Mouse (Mus musculus): Measurements from ENCODE around the gene BC037034. TPM values are rescaled to one million over a fixed set of nuclear protein-coding genes. Genes with fewer than 3 reads are reported as not detected.

The BC037034 gene
- polyA plus RNA-seq, 1 experiment from 2014 or later = 2.3 TPM

- TF ChIP-seq EP300 (IDR thresholded peaks at IDR 0.05; ENCODE audit: low read depth) = no peak
- TF ChIP-seq CTCF (IDR thresholded peaks at IDR 0.05; ENCODE audit: low read depth) = no peak
- Histone ChIP-seq H3K27ac (ENCODE audit: low read depth) (no peak overlapping the region), H3K4me1 (ENCODE audit: insufficient read depth) (peaks cover 10% of the 10 kb centered on the region), H3K4me2 (ENCODE audit: low read depth, low read length) (no peak overlapping the region), H3K36me3 (replicated peaks; ENCODE audit: insufficient read depth, low read length) (no peaks in the 10 kb centered on the region), H3K9me3 (ENCODE audit: low read length) (0 out of 2 replicates have a peak, but pooled peaks cover 2% of the 10 kb centered on the region), H3K27me3 (ENCODE audit: insufficient read depth, low read length) (peaks cover 23% of the 10 kb centered on the region; the same call in 1 of the 2 replicates), H3K4me3 (ENCODE audit: low read depth, low read length) (no peak overlapping the region), H3K9ac (replicated peaks) (no peak overlapping the region)
- DNase-seq (no peak), ATAC-seq (no peak)
- WGBS (ENCODE audit: insufficient replicate concordance) = 64% methylated on average over 41 of the region's 41 CpGs
Measured at GRCm38 (mm10) chr5:138275216-138276050, 11.6 kb upstream of the BC037034 start.

DNA sequence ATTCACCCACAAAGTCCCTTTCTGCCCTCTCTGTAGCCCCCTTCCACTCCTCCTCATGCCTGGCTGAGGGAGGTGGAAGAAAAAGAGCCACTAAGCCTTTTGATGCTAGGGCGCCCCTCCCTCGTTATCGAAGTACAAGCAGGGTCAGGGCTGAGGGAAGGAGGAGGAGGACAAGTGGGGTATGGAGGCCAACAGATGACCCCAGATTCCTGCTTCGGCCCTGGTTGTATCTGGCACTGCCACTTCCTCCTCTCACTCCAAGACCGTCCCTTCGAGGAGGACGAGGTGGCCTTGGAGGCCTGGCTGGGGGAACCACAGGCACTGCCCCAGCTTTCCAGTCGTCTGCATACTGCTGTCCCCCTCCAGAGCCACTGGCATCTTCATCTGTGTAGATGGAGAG, 10.4 kb upstream of the BC037034 start:
- Histone ChIP-seq H3K9ac (replicated peaks) (no peak overlapping the region), H3K27ac (ENCODE audit: low read depth) (no peak overlapping the region), H3K27me3 (ENCODE audit: insufficient read depth, low read length) (peaks cover 23% of the 10 kb centered on the region; the same call in 1 of the 2 replicates), H3K36me3 (replicated peaks; ENCODE audit: insufficient read depth, low read length) (no peaks in the 10 kb centered on the region), H3K4me1 (ENCODE audit: insufficient read depth) (no peaks in the 10 kb centered on the region), H3K4me2 (ENCODE audit: low read depth, low read length) (no peak overlapping the region), H3K9me3 (ENCODE audit: low read length) (no peaks in the 10 kb centered on the region), H3K4me3 (ENCODE audit: low read depth, low read length) (no peak overlapping the region)
- WGBS (ENCODE audit: insufficient replicate concordance) = 59% methylated on average over 8 of the region's 8 CpGs
- ATAC-seq (no peak), DNase-seq (no peak)
- no peak for TF ChIP-seq EP300 (IDR thresholded peaks at IDR 0.05; ENCODE audit: low read depth)
- TF ChIP-seq CTCF (IDR thresholded peaks at IDR 0.05; ENCODE audit: low read depth) = no peak

DNA sequence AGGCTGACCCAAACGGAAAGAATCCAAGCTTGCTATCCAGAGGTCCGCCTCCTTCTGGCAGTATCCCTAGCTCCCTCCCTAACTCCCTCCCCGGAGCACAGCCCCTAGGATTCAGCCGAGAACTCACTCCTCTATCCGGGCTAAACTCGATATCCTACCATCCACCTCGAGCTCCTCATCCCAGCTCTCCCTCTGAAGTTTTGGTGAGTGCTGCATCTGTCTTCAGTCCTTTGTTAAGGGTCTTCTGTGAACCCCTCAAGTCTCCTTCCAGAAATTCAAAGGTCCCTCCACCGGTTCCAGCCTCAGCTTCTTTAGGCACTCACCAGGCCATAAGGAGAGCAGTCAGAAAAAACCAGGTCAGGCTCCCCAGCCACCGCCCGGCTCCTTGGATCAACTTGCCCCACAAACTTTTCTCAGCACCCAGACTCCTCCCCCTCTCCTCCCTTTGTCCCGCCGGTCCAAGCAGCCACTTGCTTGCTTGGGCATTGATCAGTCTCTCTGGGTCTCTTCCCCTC, 8.6 kb upstream of the BC037034 start, which contains the start of gene Gal3st4:
Gene Gal3st4 (minus strand): TSS at position 432 of the 515 bp plus-strand sequence.
- ATAC-seq = no peak
- WGBS (ENCODE audit: insufficient replicate concordance) = 18% methylated on average over 12 of the region's 12 CpGs
- Histone ChIP-seq H3K4me2 (ENCODE audit: low read depth, low read length) (no peak within 1 kb of the TSS), H3K27me3 (ENCODE audit: insufficient read depth, low read length) (peaks cover 23% of the 10 kb centered on the region; the same call in 1 of the 2 replicates), H3K4me1 (ENCODE audit: insufficient read depth) (no peaks in the 10 kb centered on the region), H3K27ac (ENCODE audit: low read depth) (no peak within 1 kb of the TSS), H3K9me3 (ENCODE audit: low read length) (no peaks in the 10 kb centered on the region), H3K9ac (replicated peaks) (no peak within 1 kb of the TSS), H3K4me3 (ENCODE audit: low read depth, low read length) (no peak within 1 kb of the TSS), H3K36me3 (replicated peaks; ENCODE audit: insufficient read depth, low read length) (no peaks in the 10 kb centered on the region)
- no peak for DNase-seq
- TF ChIP-seq EP300 (IDR thresholded peaks at IDR 0.05; ENCODE audit: low read depth) = no peak

GRCm38 (mm10) chr5:138271232-138271631, 7.4 kb upstream of the BC037034 start:
- Histone ChIP-seq H3K27ac (ENCODE audit: low read depth) (no peak overlapping the region), H3K9me3 (ENCODE audit: low read length) (no peaks in the 10 kb centered on the region), H3K27me3 (ENCODE audit: insufficient read depth, low read length) (peaks cover 23% of the 10 kb centered on the region; the same call in 1 of the 2 replicates), H3K4me3 (ENCODE audit: low read depth, low read length) (no peak overlapping the region), H3K36me3 (replicated peaks; ENCODE audit: insufficient read depth, low read length) (no peaks in the 10 kb centered on the region; the same call in 1 of the 2 replicates), H3K4me2 (ENCODE audit: low read depth, low read length) (no peak overlapping the region), H3K9ac (replicated peaks) (no peak overlapping the region), H3K4me1 (ENCODE audit: insufficient read depth) (no peaks in the 10 kb centered on the region)
- ATAC-seq = no peak
- WGBS (ENCODE audit: insufficient replicate concordance) = 51% methylated on average over 3 of the region's 3 CpGs
- DNase-seq = no peak
- TF ChIP-seq CTCF (IDR thresholded peaks at IDR 0.05; ENCODE audit: low read depth) (no peak), EP300 (IDR thresholded peaks at IDR 0.05; ENCODE audit: low read depth) (no peak)

DNA sequence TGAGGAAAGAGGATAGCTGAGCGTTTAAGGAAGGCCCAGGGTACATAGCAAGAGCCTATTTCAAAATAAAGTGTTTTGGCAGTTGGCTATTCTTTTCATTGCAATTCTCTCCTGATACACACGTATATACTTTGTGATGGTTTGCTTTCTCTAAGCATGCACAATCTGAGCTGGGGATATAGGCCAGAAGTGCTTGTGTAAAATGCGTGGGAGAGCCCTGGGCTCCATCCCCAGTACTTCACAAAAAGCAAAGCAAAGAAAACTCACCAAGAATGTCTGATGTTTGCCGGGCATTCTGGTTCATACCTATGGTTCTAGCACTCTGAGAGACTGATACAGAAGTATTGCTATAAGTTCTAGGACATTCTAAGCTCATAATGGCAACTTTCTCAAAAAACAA, 5.1 kb upstream of the BC037034 start:
- TF ChIP-seq CTCF (IDR thresholded peaks at IDR 0.05; ENCODE audit: low read depth) (no peak), EP300 (IDR thresholded peaks at IDR 0.05; ENCODE audit: low read depth) (no peak)
- H3K27ac ChIP-seq (ENCODE audit: low read depth) = no peak overlapping the region
- peaks cover 23% of the 10 kb centered on the region; the same call in 1 of the 2 replicates for H3K27me3 ChIP-seq (ENCODE audit: insufficient read depth, low read length)
- H3K4me1 ChIP-seq (ENCODE audit: insufficient read depth) = peaks cover 12% of the 10 kb centered on the region
- no peak overlapping the region for H3K4me2 ChIP-seq (ENCODE audit: low read depth, low read length)
- H3K9ac ChIP-seq (replicated peaks) = no peak overlapping the region
- 68% methylated on average over 4 of the region's 4 CpGs for WGBS (ENCODE audit: insufficient replicate concordance)
- no peak overlapping the region for H3K4me3 ChIP-seq (ENCODE audit: low read depth, low read length)
- peak; percentile 0 for DNase-seq
- H3K36me3 ChIP-seq (replicated peaks; ENCODE audit: insufficient read depth, low read length) = peaks cover 3% of the 10 kb centered on the region; the same call in 1 of the 2 replicates
- ATAC-seq = no peak
- H3K9me3 ChIP-seq (ENCODE audit: low read length) = no peaks in the 10 kb centered on the region

GRCm38 (mm10) chr5:138267114-138267513, 3.3 kb upstream of the BC037034 start:
- ATAC-seq = no peak
- no peak overlapping the region for H3K27ac ChIP-seq (ENCODE audit: low read depth)
- no peak for TF ChIP-seq EP300 (IDR thresholded peaks at IDR 0.05; ENCODE audit: low read depth)
- no peak for TF ChIP-seq CTCF (IDR thresholded peaks at IDR 0.05; ENCODE audit: low read depth)
- no peak for DNase-seq
- H3K4me1 ChIP-seq (ENCODE audit: insufficient read depth) = peaks cover 26% of the 10 kb centered on the region
- WGBS (ENCODE audit: insufficient replicate concordance) = 85% methylated on average over 3 of the region's 3 CpGs
- no peak overlapping the region for H3K4me3 ChIP-seq (ENCODE audit: low read depth, low read length)
- H3K4me2 ChIP-seq (ENCODE audit: low read depth, low read length) = no peak overlapping the region
- peaks cover 3% of the 10 kb centered on the region; the same call in 1 of the 2 replicates for H3K36me3 ChIP-seq (replicated peaks; ENCODE audit: insufficient read depth, low read length)
- H3K9me3 ChIP-seq (ENCODE audit: low read length) = no peaks in the 10 kb centered on the region
- H3K9ac ChIP-seq (replicated peaks) = no peak overlapping the region
- H3K27me3 ChIP-seq (ENCODE audit: insufficient read depth, low read length) = peaks cover 12% of the 10 kb centered on the region; the same call in 1 of the 2 replicates
